Mouse (Mus musculus) intestine, embryonic 16.5 days (tissue): Measurements from ENCODE around the gene Mrps18c. TPM values are rescaled to one million over a fixed set of nuclear protein-coding genes. Genes with fewer than 3 reads are reported as not detected.

Experiments used
- ATAC-seq: fragments of 200-750 bp; cut with Nextera tagmentation; 2 replicates; pipeline ENCODE4 v1.8.0; 2017; ENCODE audit warnings: moderate TSS enrichment, moderate library complexity
- H3K27ac ChIP-seq: fragments of 300-500 bp; sonication (generic); 2 replicates; pipeline ENCODE4 v1.5.1; 2014; ENCODE audit warnings: mild to moderate bottlenecking, low read length
- H3K27me3 ChIP-seq: fragments of 300-500 bp; sonication (generic); replicated peaks from 2 replicates; pipeline ENCODE4 v1.6.1; 2014; ENCODE audit warnings: low read length, control low read depth, mixed read lengths; ENCODE audit not compliant: control insufficient read depth, insufficient read depth
- H3K36me3 ChIP-seq: fragments of 300-500 bp; sonication (generic); 2 replicates; pipeline ENCODE4 v1.6.1; 2014; ENCODE audit warnings: low read length, control low read depth; ENCODE audit not compliant: control insufficient read depth, insufficient read depth
- H3K4me1 ChIP-seq: fragments of 300-500 bp; sonication (generic); 2 replicates; pipeline ENCODE4 v1.6.1; 2014; ENCODE audit warnings: low read length, control low read depth, mixed read lengths; ENCODE audit not compliant: control insufficient read depth, insufficient read depth
- H3K4me2 ChIP-seq: fragments of 300-500 bp; sonication (generic); 2 replicates; pipeline ENCODE4 v1.6.1; 2014; ENCODE audit warnings: low read depth, low read length, control low read depth
- H3K4me3 ChIP-seq: fragments of 300-500 bp; sonication (generic); 2 replicates; pipeline ENCODE4 v1.5.1; 2014; ENCODE audit warnings: mild to moderate bottlenecking, low read length
- H3K9ac ChIP-seq: fragments of 300-500 bp; sonication (generic); 2 replicates; pipeline ENCODE4 v1.6.1; 2014; ENCODE audit warnings: low read depth, low read length
- H3K9me3 ChIP-seq: fragments of 300-500 bp; sonication (generic); 2 replicates; pipeline ENCODE4 v1.6.1; 2016; ENCODE audit warnings: low read length, control low read depth; ENCODE audit not compliant: control insufficient read depth
- WGBS: fragments of 180-500 bp; shearing (Covaris S2); extraction: QIAGEN DNeasy Blood & Tissue Kit; methylation state at CpG from one replicate; pipeline ENCODE4 v1.1.7; 2014; 5-methylcytosine and 5-hydroxymethylcytosine counted together
- polyA plus RNA-seq: library from polyadenylated mRNA; unstranded; fragments of >200 nt; fragmentation: Nextera tagmentation; extraction: Ambion mirVana; gene quantifications from 2 replicates; pipeline ENCODE4 v1.2.1, GENCODE M21; 2015

The Mrps18c gene
- 152 and 155 TPM in 2 replicates for polyA plus RNA-seq

GRCm38 (mm10) chr5:100798165-100798860 lies at the start of gene Mrps18c, which contains the start of gene Helq:
TSS of gene Mrps18c (plus strand) at chr5:100798627.
TSS of gene Helq (minus strand) at chr5:100798598.
- peak; percentile 98 for ATAC-seq
- Histone ChIP-seq H3K36me3 (no peaks in the 10 kb centered on the region), H3K4me1 (peaks cover 3% of the 10 kb centered on the region; the same call in 1 of the 2 replicates), H3K27me3 (no peaks in the 10 kb centered on the region), H3K4me2 (peak within 1 kb of the TSS; percentile 85), H3K4me3 (peak within 1 kb of the TSS; percentile 88), H3K9ac (peak within 1 kb of the TSS; percentile 84), H3K9me3 (no peaks in the 10 kb centered on the region), H3K27ac (no peak within 1 kb of the TSS; the same call in 1 of the 2 replicates)
- under 1% methylated on average over 67 of the region's 67 CpGs for WGBS

- WGBS = 85% methylated on average over 10 of the region's 10 CpGs
- no peaks in the 10 kb centered on the region for H3K36me3 ChIP-seq
- no peak overlapping the region for H3K4me3 ChIP-seq
- no peaks in the 10 kb centered on the region for H3K27me3 ChIP-seq
- no peaks in the 10 kb centered on the region for H3K4me1 ChIP-seq
- no peak overlapping the region for H3K9ac ChIP-seq
- H3K9me3 ChIP-seq = no peaks in the 10 kb centered on the region
- H3K27ac ChIP-seq = no peak overlapping the region
- H3K4me2 ChIP-seq = no peak overlapping the region
- ATAC-seq = no peak
Measured at GRCm38 (mm10) chr5:100750617-100751255, 47.7 kb upstream of the Mrps18c start.

- 53% methylated on average over 4 of the region's 4 CpGs for WGBS
- no peak overlapping the region for H3K4me3 ChIP-seq
Measured at GRCm38 (mm10) chr5:100751655-100752054, 46.8 kb upstream of the Mrps18c start.

DNA sequence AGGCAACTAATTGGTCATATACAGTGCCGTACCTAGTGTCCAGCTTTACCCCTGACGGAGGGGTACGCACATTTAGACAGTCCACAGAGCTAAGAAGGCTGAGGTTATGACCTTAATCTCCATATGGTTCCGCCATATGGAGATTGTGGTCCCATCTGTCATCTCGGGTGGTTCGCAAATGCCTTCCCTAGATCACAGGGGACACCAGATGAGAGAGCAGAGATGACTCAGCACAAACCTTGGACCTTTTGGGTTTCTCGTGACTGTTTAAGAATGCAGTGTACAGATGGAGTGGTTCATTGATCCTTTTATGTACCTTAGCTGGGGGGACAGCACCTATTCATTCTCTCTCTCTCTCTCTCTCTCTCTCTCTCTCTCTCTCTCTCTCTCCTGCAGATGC lies 45.0 kb upstream of the Mrps18c start:
- Histone ChIP-seq H3K36me3 (no peaks in the 10 kb centered on the region), H3K4me1 (no peaks in the 10 kb centered on the region), H3K27me3 (no peaks in the 10 kb centered on the region), H3K9ac (no peak overlapping the region), H3K27ac (no peak overlapping the region), H3K9me3 (no peaks in the 10 kb centered on the region), H3K4me2 (no peak overlapping the region), H3K4me3 (no peak overlapping the region)
- WGBS = 70% methylated on average over 7 of the region's 7 CpGs
- ATAC-seq = no peak

More at GRCm38 (mm10) chr5:100751655-100752054, 46.8 kb upstream of the Mrps18c start:
- Histone ChIP-seq H3K4me1 (no peaks in the 10 kb centered on the region), H3K9me3 (no peaks in the 10 kb centered on the region), H3K9ac (no peak overlapping the region), H3K27ac (no peak overlapping the region), H3K36me3 (no peaks in the 10 kb centered on the region), H3K4me2 (no peak overlapping the region), H3K27me3 (no peaks in the 10 kb centered on the region)
- no peak for ATAC-seq

- WGBS = 96% methylated on average over 5 of the region's 5 CpGs
- H3K9me3 ChIP-seq = no peaks in the 10 kb centered on the region
- H3K36me3 ChIP-seq = no peaks in the 10 kb centered on the region
- no peak overlapping the region for H3K9ac ChIP-seq
- no peak overlapping the region for H3K27ac ChIP-seq
- no peak overlapping the region for H3K4me2 ChIP-seq
- no peaks in the 10 kb centered on the region for H3K27me3 ChIP-seq
- no peak overlapping the region for H3K4me3 ChIP-seq
- no peaks in the 10 kb centered on the region for H3K4me1 ChIP-seq
- ATAC-seq = no peak
Measured at GRCm38 (mm10) chr5:100758121-100758520, 40.3 kb upstream of the Mrps18c start.

DNA sequence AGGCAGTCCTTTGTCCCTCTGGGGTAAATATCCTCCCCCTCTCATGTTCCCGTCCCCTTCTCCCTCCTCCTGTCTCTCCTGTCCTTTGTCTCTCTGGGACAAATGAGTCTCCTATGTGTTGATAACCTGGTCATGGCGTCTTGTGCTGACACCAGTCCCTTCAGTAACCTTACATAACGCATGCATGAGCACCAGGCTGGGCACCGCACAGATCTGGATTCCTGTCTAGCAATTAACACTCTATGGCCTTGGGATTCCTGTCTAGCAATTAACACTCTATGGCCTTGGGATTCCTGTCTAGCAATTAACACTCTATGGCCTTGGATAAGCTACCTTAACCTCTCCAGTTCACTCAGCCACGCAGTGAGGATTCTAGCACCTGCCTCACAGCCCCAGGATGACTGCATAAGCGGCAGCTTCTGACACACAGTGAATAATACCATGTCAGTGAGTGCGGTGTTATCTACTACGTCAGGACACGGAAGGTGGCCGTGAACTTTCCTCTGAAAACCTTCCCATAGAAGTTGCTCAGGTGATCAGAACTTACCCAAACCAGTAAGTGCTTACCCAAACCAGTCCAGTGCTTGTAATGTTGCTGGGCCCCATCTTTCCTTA lies 38.3 kb upstream of the Mrps18c start:
- no peaks in the 10 kb centered on the region for H3K9me3 ChIP-seq
- H3K4me1 ChIP-seq = no peaks in the 10 kb centered on the region
- WGBS = 75% methylated on average over 10 of the region's 10 CpGs
- no peak overlapping the region for H3K27ac ChIP-seq
- peaks cover 3% of the 10 kb centered on the region; the same call in 1 of the 2 replicates for H3K36me3 ChIP-seq
- no peaks in the 10 kb centered on the region for H3K27me3 ChIP-seq
- no peak overlapping the region for H3K9ac ChIP-seq
- H3K4me3 ChIP-seq = no peak overlapping the region
- H3K4me2 ChIP-seq = no peak overlapping the region
- peak; percentile 50; the same call in 1 of the 2 replicates for ATAC-seq

GRCm38 (mm10) chr5:100761736-100762135 lies 36.7 kb upstream of the Mrps18c start:
- Histone ChIP-seq H3K27me3 (no peaks in the 10 kb centered on the region), H3K9me3 (no peaks in the 10 kb centered on the region), H3K36me3 (peaks cover 3% of the 10 kb centered on the region), H3K27ac (no peak overlapping the region), H3K9ac (no peak overlapping the region), H3K4me3 (no peak overlapping the region), H3K4me2 (no peak overlapping the region), H3K4me1 (no peaks in the 10 kb centered on the region)
- 90% methylated on average over 7 of the region's 7 CpGs for WGBS
- no peak for ATAC-seq

- no peak overlapping the region for H3K4me2 ChIP-seq
- H3K27ac ChIP-seq = no peak overlapping the region
- no peak overlapping the region for H3K4me3 ChIP-seq
- WGBS = 93% methylated on average over 7 of the region's 7 CpGs
- no peaks in the 10 kb centered on the region for H3K4me1 ChIP-seq
- H3K36me3 ChIP-seq = peaks cover 3% of the 10 kb centered on the region
- no peaks in the 10 kb centered on the region for H3K27me3 ChIP-seq
- no peaks in the 10 kb centered on the region for H3K9me3 ChIP-seq
- H3K9ac ChIP-seq = no peak overlapping the region
- no peak for ATAC-seq
Measured at GRCm38 (mm10) chr5:100766026-100766425, 32.4 kb upstream of the Mrps18c start.

DNA sequence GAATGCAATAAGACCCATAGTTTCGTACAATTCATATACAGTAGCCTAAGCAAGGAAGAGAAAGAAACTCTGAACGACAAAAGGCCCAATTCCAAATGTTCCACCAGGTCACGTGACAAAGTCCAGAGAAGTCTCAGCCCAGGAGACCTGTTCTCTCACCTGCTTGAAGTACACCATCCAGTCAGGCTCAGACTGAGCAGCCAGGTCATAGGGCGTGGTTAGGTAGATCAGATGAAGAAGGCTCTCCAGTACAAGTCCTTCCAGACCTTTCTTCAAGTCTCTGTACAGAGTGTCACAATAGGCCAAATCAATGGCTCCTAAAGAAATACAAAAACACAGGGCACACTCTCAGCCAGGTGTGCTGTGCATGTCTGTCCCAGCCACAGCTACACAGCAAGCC lies 26.9 kb upstream of the Mrps18c start:
- no peak overlapping the region for H3K27ac ChIP-seq
- no peak overlapping the region for H3K4me3 ChIP-seq
- no peaks in the 10 kb centered on the region for H3K27me3 ChIP-seq
- ATAC-seq = peak; percentile 55; the same call in 1 of the 2 replicates
- WGBS = 91% methylated on average over 4 of the region's 4 CpGs
- no peaks in the 10 kb centered on the region for H3K4me1 ChIP-seq
- no peaks in the 10 kb centered on the region for H3K9me3 ChIP-seq
- no peak overlapping the region for H3K4me2 ChIP-seq
- no peaks in the 10 kb centered on the region for H3K36me3 ChIP-seq
- H3K9ac ChIP-seq = no peak overlapping the region
